Mouse (Mus musculus): ENCODE data around the gene Samd14. TPM values are rescaled to one million over a fixed set of nuclear protein-coding genes. Genes with fewer than 3 reads are reported as not detected.

Samd14 gene
- polyA plus RNA-seq, 1 experiment from 2014 or later: 94.6 TPM

GRCm38 (mm10) chr11:95026849-95027248 lies 17.2 kb downstream of the Samd14 start:
- 88% methylated on average over 6 of the region's 6 CpGs for WGBS
- no peak for ATAC-seq (ENCODE audit: low FRiP score)
- Histone ChIP-seq H3K36me3 (peaks cover 49% of the 10 kb centered on the region), H3K9me3 (replicated peaks) (no peaks in the 10 kb centered on the region), H3K4me1 (peaks cover 8% of the 10 kb centered on the region), H3K4me3 (no peak overlapping the region), H3K27ac (no peak overlapping the region), H3K9ac (no peak overlapping the region), H3K27me3 (no peaks in the 10 kb centered on the region), H3K4me2 (replicated peaks) (no peak overlapping the region)

GRCm38 (mm10) chr11:95027850-95028470 lies 18.3 kb downstream of the Samd14 start:
- Histone ChIP-seq H3K4me1 (peaks cover 10% of the 10 kb centered on the region), H3K27me3 (no peaks in the 10 kb centered on the region), H3K4me2 (replicated peaks) (no peak overlapping the region), H3K27ac (peak overlapping the region; percentile 64), H3K36me3 (peaks cover 38% of the 10 kb centered on the region), H3K9me3 (replicated peaks) (no peaks in the 10 kb centered on the region), H3K4me3 (no peak overlapping the region), H3K9ac (0 out of 2 replicates have a peak overlapping the region, but pooled peaks have one; percentile 23)
- ATAC-seq (ENCODE audit: low FRiP score): no peak
- WGBS: 33% methylated on average over 13 of the region's 13 CpGs

DNA sequence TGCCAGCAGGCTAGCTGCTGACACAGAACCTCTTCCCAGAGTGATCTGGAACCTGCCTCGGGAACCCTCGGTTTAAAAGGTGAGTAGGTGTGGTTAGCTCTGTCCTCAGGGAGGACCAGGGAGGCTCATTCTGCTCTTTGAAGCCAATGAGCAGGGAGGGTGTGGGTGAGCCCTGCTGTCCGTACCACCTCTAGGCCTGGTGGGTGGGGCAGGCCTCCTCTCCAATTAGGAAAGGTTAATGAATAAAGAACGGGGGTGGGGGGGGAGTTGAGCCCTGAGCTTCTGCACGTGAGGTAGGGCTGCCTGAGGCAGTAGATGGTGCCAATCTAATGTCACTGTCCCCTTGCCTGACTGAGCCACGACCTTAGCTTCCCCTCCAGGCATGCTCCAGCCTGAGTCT lies 23.3 kb downstream of the Samd14 start:
- no peak overlapping the region for H3K4me3 ChIP-seq
- H3K27me3 ChIP-seq: 0 out of 2 replicates have a peak, but pooled peaks cover 7% of the 10 kb centered on the region
- no peak for ATAC-seq (ENCODE audit: low FRiP score)
- H3K36me3 ChIP-seq: peaks cover 6% of the 10 kb centered on the region
- WGBS: 39% methylated on average over 6 of the region's 6 CpGs
- H3K9ac ChIP-seq: no peak overlapping the region
- H3K4me1 ChIP-seq: peaks cover 8% of the 10 kb centered on the region
- no peaks in the 10 kb centered on the region for H3K9me3 ChIP-seq (replicated peaks)
- no peak overlapping the region for H3K4me2 ChIP-seq (replicated peaks)
- H3K27ac ChIP-seq: no peak overlapping the region

DNA sequence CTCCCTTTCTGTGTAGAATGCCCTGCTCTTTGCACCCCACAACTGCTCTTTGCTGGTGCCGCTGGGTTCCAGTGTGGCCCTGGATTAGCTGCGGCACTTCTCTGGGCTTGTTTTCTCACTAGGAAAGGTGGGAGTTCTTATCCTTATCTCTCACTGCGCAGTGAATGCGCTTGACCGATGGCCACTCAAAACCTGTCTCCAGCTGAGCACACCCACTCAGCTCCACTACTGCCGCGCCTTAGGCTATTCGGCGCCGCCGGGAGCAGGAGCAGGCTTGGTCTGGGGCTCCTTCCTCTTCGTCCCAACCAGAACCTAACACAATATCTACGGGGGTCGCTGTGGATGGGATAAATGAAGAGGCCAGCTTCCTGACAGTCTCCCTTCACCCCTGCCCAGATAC lies 23.9 kb downstream of the Samd14 start:
- 77% methylated on average over 14 of the region's 14 CpGs for WGBS
- Histone ChIP-seq H3K4me1 (peaks cover 2% of the 10 kb centered on the region; the same call in 1 of the 2 replicates), H3K9ac (no peak overlapping the region)

GRCm38 (mm10) chr11:95034902-95035301 lies 25.2 kb downstream of the Samd14 start:
- Histone ChIP-seq H3K9me3 (replicated peaks) (no peaks in the 10 kb centered on the region), H3K27ac (no peak overlapping the region), H3K27me3 (peaks cover 9% of the 10 kb centered on the region; the same call in 1 of the 2 replicates), H3K4me2 (replicated peaks) (no peak overlapping the region), H3K36me3 (peaks cover 7% of the 10 kb centered on the region), H3K4me1 (peaks cover 3% of the 10 kb centered on the region), H3K9ac (no peak overlapping the region), H3K4me3 (no peak overlapping the region)
- no peak for ATAC-seq (ENCODE audit: low FRiP score)
- 73% methylated on average over 10 of the region's 10 CpGs for WGBS

More for the DNA sequence above, 23.9 kb downstream of the Samd14 start:
- no peak for ATAC-seq (ENCODE audit: low FRiP score)
- Histone ChIP-seq H3K4me3 (no peak overlapping the region), H3K27ac (no peak overlapping the region), H3K27me3 (0 out of 2 replicates have a peak, but pooled peaks cover 7% of the 10 kb centered on the region), H3K4me2 (replicated peaks) (no peak overlapping the region), H3K9me3 (replicated peaks) (no peaks in the 10 kb centered on the region), H3K36me3 (peaks cover 9% of the 10 kb centered on the region)

DNA sequence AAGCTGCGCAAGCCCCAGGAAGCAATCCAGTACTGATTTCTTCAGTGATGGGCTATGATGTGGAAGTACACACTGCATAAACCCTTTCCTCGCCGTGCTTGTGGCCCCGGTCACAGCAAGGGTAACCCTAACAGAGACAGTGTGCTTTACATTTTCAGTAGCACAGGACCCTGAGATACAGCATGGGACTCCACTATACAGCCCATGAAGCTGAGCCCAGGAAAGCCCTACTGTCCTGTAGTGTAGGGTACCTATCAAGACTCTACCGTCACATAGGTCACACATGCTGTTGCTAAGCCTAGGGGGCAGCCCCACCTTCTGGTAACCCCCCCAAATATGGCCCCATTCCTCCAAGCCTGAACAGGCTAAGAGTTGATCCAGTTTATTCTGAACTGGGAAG lies 26.8 kb downstream of the Samd14 start:
- Histone ChIP-seq H3K4me1 (peaks cover 12% of the 10 kb centered on the region), H3K27me3 (peaks cover 16% of the 10 kb centered on the region; the same call in 1 of the 2 replicates), H3K4me2 (replicated peaks) (no peak overlapping the region), H3K27ac (no peak overlapping the region), H3K9me3 (replicated peaks) (no peaks in the 10 kb centered on the region), H3K9ac (0 out of 2 replicates have a peak overlapping the region, but pooled peaks have one; percentile 4), H3K4me3 (no peak overlapping the region), H3K36me3 (peaks cover 6% of the 10 kb centered on the region)
- 92% methylated on average over 5 of the region's 5 CpGs for whole genome bisulfite sequencing
- ATAC-seq (ENCODE audit: low FRiP score): no peak

- Histone ChIP-seq H3K4me1 (peaks cover 18% of the 10 kb centered on the region), H3K27me3 (peaks cover 16% of the 10 kb centered on the region; the same call in 1 of the 2 replicates), H3K4me3 (no peak overlapping the region), H3K4me2 (replicated peaks) (no peak overlapping the region), H3K27ac (no peak overlapping the region), H3K36me3 (0 out of 2 replicates have a peak, but pooled peaks cover 4% of the 10 kb centered on the region), H3K9me3 (replicated peaks) (no peaks in the 10 kb centered on the region), H3K9ac (no peak overlapping the region)
- WGBS: 46% methylated on average over 6 of the region's 6 CpGs
- ATAC-seq (ENCODE audit: low FRiP score): no peak
These were observed 27.6 kb downstream of the Samd14 start for GRCm38 (mm10) chr11:95037306-95037705.

GRCm38 (mm10) chr11:95038156-95038817 lies 28.6 kb downstream of the Samd14 start:
- H3K9me3 ChIP-seq (replicated peaks): no peaks in the 10 kb centered on the region
- H3K36me3 ChIP-seq: 0 out of 2 replicates have a peak, but pooled peaks cover 4% of the 10 kb centered on the region
- H3K9ac ChIP-seq: no peak overlapping the region
- H3K4me2 ChIP-seq (replicated peaks): no peak overlapping the region
- H3K27me3 ChIP-seq: peaks cover 16% of the 10 kb centered on the region; the same call in 1 of the 2 replicates
- ATAC-seq (ENCODE audit: low FRiP score): no peak
- H3K27ac ChIP-seq: no peak overlapping the region
- H3K4me3 ChIP-seq: no peak overlapping the region
- 78% methylated on average over 14 of the region's 14 CpGs for WGBS
- H3K4me1 ChIP-seq: peaks cover 19% of the 10 kb centered on the region

DNA sequence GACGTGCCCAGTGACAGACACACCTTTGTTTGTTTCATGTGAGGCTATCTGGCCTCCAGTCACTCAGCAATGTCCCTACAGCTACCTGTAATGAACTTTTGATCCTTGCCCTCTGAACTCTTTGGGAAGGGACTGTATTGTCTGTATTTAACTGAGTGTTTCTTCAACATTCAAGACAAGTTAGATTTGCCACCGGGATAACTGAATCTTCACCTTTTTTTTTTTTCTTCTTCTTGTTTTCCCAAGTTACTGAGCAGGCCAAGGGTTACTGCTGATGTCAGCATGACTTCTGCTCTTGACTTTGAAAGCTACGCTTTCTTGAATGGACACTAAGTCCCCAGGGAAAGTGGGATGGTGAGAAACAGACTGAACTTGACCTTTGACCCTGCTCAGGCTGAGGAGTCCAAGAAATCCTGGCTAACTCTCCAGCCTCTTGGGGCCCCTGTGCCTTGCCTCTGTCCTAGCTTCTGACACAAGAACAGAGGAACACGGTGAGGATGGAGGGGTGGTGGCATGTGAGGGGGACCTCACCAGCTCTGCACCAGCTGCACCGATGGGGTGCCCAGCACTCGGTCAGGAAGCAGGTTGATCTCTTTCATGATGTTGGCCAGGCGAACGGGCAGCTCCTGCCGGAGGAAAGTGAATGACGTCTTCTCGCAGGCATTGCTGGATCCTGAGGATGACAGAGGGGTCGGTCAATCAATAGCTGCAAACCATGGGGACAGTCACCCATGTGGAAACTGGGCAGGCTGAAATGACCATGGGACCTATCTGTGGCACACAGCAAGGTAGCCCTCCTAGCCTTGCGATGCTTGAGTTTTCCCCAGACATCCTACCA lies 29.4 kb downstream of the Samd14 start:
- Histone ChIP-seq H3K27ac (no peak overlapping the region), H3K4me3 (no peak overlapping the region), H3K27me3 (peaks cover 12% of the 10 kb centered on the region; the same call in 1 of the 2 replicates), H3K4me1 (peaks cover 19% of the 10 kb centered on the region), H3K4me2 (replicated peaks) (no peak overlapping the region), H3K9me3 (replicated peaks) (no peaks in the 10 kb centered on the region), H3K36me3 (0 out of 2 replicates have a peak, but pooled peaks cover 4% of the 10 kb centered on the region), H3K9ac (no peak overlapping the region)
- ATAC-seq (ENCODE audit: low FRiP score): no peak
- WGBS: 81% methylated on average over 13 of the region's 13 CpGs

DNA sequence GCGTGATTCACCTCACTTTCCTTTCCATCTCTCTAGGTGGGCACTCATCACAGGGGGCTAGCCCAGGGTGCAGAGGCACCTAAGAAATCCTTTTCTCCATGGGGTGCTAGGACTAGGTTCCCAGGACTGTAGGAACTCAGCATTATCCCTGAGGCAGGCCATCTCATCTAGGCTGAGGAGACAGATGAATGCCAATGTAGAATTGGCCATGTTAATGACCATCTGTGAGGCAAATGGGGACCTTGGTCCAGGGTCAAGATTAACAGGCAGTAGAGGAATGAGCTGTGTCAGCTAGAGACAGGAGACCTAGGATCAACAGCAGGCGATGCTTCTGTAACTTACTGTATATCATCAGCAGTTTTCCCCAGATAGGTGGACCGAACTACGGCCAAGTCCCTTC lies 30.1 kb downstream of the Samd14 start:
- 83% methylated on average over 4 of the region's 4 CpGs for whole genome bisulfite sequencing
- no peak for ATAC-seq (ENCODE audit: low FRiP score)
- no peak overlapping the region for H3K9ac ChIP-seq
- peaks cover 20% of the 10 kb centered on the region for H3K4me1 ChIP-seq
- H3K9me3 ChIP-seq (replicated peaks): no peaks in the 10 kb centered on the region
- H3K4me3 ChIP-seq: no peak overlapping the region
- 0 out of 2 replicates have a peak, but pooled peaks cover 4% of the 10 kb centered on the region for H3K36me3 ChIP-seq
- peak overlapping the region; percentile 91 for H3K4me2 ChIP-seq (replicated peaks)
- peaks cover 9% of the 10 kb centered on the region; the same call in 1 of the 2 replicates for H3K27me3 ChIP-seq
- H3K27ac ChIP-seq: no peak overlapping the region

GRCm38 (mm10) chr11:95040491-95041138 lies 30.9 kb downstream of the Samd14 start:
- ATAC-seq (ENCODE audit: low FRiP score): peak; percentile 24
- Histone ChIP-seq H3K27me3 (peaks cover 9% of the 10 kb centered on the region; the same call in 1 of the 2 replicates), H3K9ac (peak overlapping the region; percentile 75), H3K36me3 (0 out of 2 replicates have a peak, but pooled peaks cover 4% of the 10 kb centered on the region), H3K4me2 (replicated peaks) (peak overlapping the region; percentile 91), H3K9me3 (replicated peaks) (no peaks in the 10 kb centered on the region), H3K4me3 (peak overlapping the region; percentile 67), H3K4me1 (peaks cover 24% of the 10 kb centered on the region), H3K27ac (peak overlapping the region; percentile 36; the same call in 1 of the 2 replicates)
- under 1% methylated on average over 20 of the region's 20 CpGs for WGBS
